Mouse (Mus musculus): Measurements from ENCODE around the gene Actb. TPM values are rescaled to one million over a fixed set of nuclear protein-coding genes. Genes with fewer than 3 reads are reported as not detected.

Gene Actb
- polyA plus RNA-seq, 1 experiment, result 2,590 TPM

DNA sequence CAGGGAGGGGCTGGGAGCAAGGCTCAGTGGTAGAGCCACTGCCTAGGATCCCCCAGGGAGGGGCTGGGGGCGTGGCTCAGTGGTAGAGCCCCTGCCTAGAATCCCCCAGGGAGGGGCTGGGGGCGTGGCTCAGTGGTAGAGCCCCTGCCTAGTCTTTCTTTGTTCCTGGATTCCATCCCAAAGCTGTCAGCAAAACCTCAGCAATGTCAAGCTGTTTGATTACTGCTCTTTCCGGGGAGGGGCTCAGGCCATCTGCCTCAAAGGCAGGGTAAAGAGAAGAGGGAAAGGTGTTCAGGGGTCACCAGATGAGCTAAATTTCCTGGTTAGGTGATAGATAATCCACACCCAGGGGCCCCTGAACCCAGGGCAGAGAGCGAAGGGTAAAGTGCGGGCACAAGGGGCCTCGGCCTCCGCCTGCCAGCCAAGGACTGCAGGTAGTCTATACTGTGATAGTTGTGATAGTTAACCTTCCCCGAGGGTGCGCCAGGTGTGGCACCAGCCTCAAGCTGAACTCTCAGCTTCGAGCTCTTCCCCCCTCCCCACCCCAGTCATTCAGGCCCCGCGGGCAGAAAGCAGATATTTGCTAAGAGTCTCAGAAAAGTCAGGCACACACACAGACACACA is 17.9 kb upstream of the Actb start:
- H3K4me1 ChIP-seq (ENCODE audit: control insufficient read depth, insufficient read depth, low read length), result no peaks in the 10 kb centered on the region
- H3K27ac ChIP-seq (ENCODE audit: insufficient read depth, low read length), result no peak overlapping the region
- TF ChIP-seq CTCF (IDR thresholded peaks at IDR 0.05; ENCODE audit: extremely low read depth, insufficient read depth, low read length) (no peak), POLR2A (IDR thresholded peaks at IDR 0.05; ENCODE audit: extremely low read depth, insufficient read depth, low read length) (no peak)
- no peak overlapping the region for H3K4me3 ChIP-seq (ENCODE audit: insufficient read depth, low read length)

DNA sequence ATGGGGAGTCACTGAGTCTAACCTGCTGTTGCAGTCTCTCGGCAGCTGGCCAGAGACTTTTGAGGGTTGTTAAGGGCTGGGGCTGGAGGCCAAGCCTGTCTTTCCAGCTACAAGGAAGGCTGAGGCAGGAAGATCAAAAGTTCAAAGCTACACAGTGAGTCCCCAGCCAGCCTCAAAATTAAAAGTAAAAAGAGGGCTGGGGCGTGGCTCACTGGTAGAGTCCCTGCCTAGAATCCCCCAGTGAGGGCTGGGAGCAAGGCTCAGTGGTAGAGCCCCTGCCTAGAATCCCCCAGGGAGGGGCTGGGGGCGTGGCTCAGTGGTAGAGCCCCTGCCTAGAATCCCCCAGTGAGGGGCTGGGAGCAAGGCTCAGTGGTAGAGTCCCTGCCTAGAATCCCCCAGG is 17.2 kb upstream of the Actb start:
- TF ChIP-seq POLR2A (IDR thresholded peaks at IDR 0.05; ENCODE audit: extremely low read depth, insufficient read depth, low read length), result no peak
- TF ChIP-seq CTCF (IDR thresholded peaks at IDR 0.05; ENCODE audit: extremely low read depth, insufficient read depth, low read length), result no peak
- Histone ChIP-seq H3K4me3 (ENCODE audit: insufficient read depth, low read length) (no peak overlapping the region), H3K27ac (ENCODE audit: insufficient read depth, low read length) (no peak overlapping the region), H3K4me1 (ENCODE audit: control insufficient read depth, insufficient read depth, low read length) (no peaks in the 10 kb centered on the region)

DNA sequence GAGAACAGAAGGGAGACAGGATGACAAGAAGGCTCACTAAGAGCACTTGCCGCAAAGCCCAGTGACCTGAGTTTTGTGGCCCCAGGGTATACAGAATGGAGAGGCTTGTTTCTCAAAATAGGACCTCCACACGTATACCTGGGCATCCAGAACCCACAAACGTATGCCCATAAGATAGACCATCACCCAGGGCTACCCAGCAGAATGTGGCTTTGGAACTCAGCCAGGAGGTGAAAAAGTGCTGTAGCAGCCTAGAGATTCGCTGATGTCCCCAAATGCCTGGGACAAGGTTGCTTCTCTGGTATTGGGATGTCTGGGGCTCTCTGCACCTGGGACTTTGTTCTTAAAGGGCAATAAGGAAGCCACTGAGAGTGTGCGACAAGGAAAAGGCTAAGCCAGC is 15.7 kb upstream of the Actb start:
- no peaks in the 10 kb centered on the region for H3K4me1 ChIP-seq (ENCODE audit: control insufficient read depth, insufficient read depth, low read length)
- TF ChIP-seq POLR2A (IDR thresholded peaks at IDR 0.05; ENCODE audit: extremely low read depth, insufficient read depth, low read length) (no peak), CTCF (IDR thresholded peaks at IDR 0.05; ENCODE audit: extremely low read depth, insufficient read depth, low read length) (no peak)
- H3K4me3 ChIP-seq (ENCODE audit: insufficient read depth, low read length), result no peak overlapping the region
- H3K27ac ChIP-seq (ENCODE audit: insufficient read depth, low read length), result no peak overlapping the region

DNA sequence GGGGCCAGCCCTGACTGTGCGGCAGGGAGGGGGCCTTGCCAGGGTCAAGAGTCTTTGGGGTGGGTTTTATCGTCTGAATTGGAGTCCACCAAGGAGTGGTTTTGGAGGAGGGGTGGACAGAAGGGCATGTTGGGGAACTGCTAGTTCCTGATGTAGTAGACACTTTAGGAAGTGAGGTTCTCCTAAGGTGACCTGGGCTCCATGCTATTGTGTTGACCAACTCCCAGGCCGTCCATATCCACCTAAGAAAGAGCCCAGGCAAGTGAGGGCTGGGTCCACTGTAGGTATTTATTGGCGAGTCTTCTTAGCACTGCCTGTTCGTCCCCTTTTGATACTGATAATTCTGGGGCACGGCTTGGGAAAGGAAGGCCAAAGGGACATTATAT is 14.5 kb upstream of the Actb start:
- H3K27ac ChIP-seq (ENCODE audit: insufficient read depth, low read length), result no peak overlapping the region
- H3K4me3 ChIP-seq (ENCODE audit: insufficient read depth, low read length), result no peak overlapping the region
- no peak for TF ChIP-seq CTCF (IDR thresholded peaks at IDR 0.05; ENCODE audit: extremely low read depth, insufficient read depth, low read length)
- TF ChIP-seq POLR2A (IDR thresholded peaks at IDR 0.05; ENCODE audit: extremely low read depth, insufficient read depth, low read length), result no peak
- no peaks in the 10 kb centered on the region for H3K4me1 ChIP-seq (ENCODE audit: control insufficient read depth, insufficient read depth, low read length)

DNA sequence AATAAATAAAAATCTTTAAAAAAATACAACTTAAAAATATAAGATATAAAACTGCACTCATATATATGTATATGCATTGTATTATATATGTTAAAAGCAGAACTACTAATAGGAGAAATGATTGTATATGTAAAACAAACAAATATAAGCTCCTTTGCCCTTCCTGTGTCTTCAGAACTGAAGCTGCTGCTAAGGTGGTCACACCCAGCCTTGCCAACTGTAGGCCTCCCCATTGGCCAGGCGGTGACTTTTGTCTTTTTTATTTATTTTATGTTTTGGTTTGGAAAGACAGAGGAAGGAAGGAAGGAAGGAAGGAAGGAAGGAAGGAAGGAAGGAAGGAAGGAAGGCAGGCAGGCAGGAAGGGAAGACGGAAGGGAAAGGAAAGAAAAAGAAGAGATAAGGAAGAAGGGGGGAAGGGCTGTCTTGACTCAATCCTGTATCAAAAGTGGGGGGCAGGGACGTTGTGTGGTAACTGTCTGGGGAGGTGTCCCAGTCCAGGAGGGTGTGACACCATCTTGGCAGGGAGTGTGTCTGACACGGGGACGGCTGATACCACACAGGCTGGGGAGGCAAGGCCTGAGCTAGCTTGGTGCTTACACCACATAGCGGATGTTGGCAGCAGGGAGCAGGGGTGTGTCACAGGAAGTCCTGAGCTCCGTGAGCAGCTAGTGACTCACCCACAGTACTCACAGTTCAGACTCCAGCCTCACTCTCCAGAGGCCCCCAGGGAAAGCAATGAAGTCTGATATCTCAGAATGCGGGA is 13.9 kb upstream of the Actb start:
- Histone ChIP-seq H3K4me3 (ENCODE audit: insufficient read depth, low read length) (no peak overlapping the region), H3K4me1 (ENCODE audit: control insufficient read depth, insufficient read depth, low read length) (no peaks in the 10 kb centered on the region), H3K27ac (ENCODE audit: insufficient read depth, low read length) (no peak overlapping the region)
- TF ChIP-seq CTCF (IDR thresholded peaks at IDR 0.05; ENCODE audit: extremely low read depth, insufficient read depth, low read length), result no peak
- no peak for TF ChIP-seq POLR2A (IDR thresholded peaks at IDR 0.05; ENCODE audit: extremely low read depth, insufficient read depth, low read length)

DNA sequence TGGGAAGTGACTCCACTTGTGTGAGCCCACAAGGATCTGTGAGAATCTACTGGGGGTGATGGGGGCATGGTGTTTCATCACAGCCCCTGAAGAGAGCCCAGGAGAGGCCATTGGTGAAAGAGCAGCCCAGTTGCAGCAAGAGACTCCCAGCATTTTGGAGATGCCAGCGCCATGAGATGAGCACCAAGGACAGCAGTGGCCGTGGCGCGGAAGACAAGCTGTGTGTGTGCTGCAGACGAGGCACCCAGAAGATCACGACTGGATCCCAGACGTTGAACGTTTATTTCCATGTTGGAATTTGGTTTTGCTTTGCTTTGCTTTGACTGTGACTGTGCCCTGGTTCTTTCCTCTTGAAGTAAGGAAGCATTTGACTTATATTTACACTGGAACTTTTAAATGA is 10.8 kb upstream of the Actb start:
- no peak overlapping the region for H3K27ac ChIP-seq (ENCODE audit: insufficient read depth, low read length)

DNA sequence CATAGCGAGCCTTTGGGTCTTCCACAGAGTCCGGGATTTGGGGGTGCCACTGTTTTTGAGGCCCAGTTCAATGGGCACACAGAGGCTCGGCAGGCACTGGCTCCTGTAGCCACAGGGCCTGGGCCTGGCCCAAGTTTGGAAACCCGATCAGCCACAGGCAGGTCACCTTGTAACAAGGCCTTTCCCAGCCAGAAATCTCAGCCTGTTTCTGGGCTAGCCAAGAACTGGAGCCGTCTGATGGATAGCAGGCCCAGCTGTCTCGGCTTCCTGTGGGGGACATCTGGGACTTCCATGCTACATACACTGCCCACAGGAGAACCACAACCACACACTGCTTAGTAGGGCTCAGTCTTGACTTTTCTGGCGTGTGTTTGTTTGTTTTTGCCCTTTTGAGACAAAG is 10.0 kb upstream of the Actb start:
- no peak overlapping the region for H3K4me3 ChIP-seq (ENCODE audit: insufficient read depth, low read length)
- no peak for TF ChIP-seq POLR2A (IDR thresholded peaks at IDR 0.05; ENCODE audit: extremely low read depth, insufficient read depth, low read length)
- TF ChIP-seq CTCF (IDR thresholded peaks at IDR 0.05; ENCODE audit: extremely low read depth, insufficient read depth, low read length), result no peak
- H3K4me1 ChIP-seq (ENCODE audit: control insufficient read depth, insufficient read depth, low read length), result no peaks in the 10 kb centered on the region
- H3K27ac ChIP-seq (ENCODE audit: insufficient read depth, low read length), result no peak overlapping the region

More for the DNA sequence above, 10.8 kb upstream of the Actb start:
- Histone ChIP-seq H3K4me3 (ENCODE audit: insufficient read depth, low read length) (no peak overlapping the region), H3K4me1 (ENCODE audit: control insufficient read depth, insufficient read depth, low read length) (no peaks in the 10 kb centered on the region)
- TF ChIP-seq CTCF (IDR thresholded peaks at IDR 0.05; ENCODE audit: extremely low read depth, insufficient read depth, low read length), result no peak
- TF ChIP-seq POLR2A (IDR thresholded peaks at IDR 0.05; ENCODE audit: extremely low read depth, insufficient read depth, low read length), result no peak

DNA sequence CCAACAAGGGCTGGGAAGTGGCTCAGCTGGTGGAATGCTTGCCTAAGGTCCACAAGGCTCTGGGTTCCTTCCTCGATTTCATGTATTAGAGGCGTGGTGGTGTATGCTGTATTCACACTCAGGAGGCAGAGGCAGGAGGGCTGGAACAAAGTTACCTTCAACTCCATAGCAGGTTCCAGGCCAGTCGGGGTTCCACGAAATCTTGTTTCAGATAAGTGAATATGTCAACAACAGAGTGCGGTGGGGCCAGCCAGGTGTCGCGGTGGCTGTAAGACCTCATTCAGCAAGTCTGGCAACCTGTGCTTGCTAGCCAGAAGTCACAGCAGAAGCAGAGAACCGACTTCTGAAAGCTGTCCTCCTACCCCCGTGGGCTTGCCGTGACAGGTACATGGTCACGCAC is 8.7 kb upstream of the Actb start:
- Histone ChIP-seq H3K4me3 (ENCODE audit: insufficient read depth, low read length) (no peak overlapping the region), H3K27ac (ENCODE audit: insufficient read depth, low read length) (no peak overlapping the region), H3K4me1 (ENCODE audit: control insufficient read depth, insufficient read depth, low read length) (no peaks in the 10 kb centered on the region)
- TF ChIP-seq POLR2A (IDR thresholded peaks at IDR 0.05; ENCODE audit: extremely low read depth, insufficient read depth, low read length) (no peak), CTCF (IDR thresholded peaks at IDR 0.05; ENCODE audit: extremely low read depth, insufficient read depth, low read length) (no peak)

DNA sequence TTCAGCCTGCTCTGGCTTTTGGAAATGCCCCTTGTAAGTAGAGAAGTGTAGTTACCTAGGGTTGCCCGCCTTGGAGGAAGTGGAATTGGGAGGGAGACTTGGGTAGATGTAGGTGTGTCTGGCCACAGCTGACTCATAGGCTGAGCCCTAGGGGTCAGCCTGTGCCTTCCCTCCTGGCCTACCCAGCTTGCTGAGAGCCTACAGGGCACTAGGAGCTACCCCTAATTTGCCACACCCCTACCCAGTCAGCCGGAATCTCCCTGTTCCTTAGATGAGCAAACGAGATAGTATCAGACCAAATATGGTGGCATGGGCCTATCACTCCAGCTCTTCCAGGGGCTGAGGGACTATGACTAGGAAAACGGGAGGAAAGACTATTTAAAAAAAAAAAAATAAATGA is 6.2 kb upstream of the Actb start:
- Histone ChIP-seq H3K27ac (ENCODE audit: insufficient read depth, low read length) (no peak overlapping the region), H3K4me3 (ENCODE audit: insufficient read depth, low read length) (no peak overlapping the region), H3K4me1 (ENCODE audit: control insufficient read depth, insufficient read depth, low read length) (peaks cover under 1% of the 10 kb centered on the region; the same call in 1 of the 2 replicates)
- TF ChIP-seq POLR2A (IDR thresholded peaks at IDR 0.05; ENCODE audit: extremely low read depth, insufficient read depth, low read length), result no peak
- TF ChIP-seq CTCF (IDR thresholded peaks at IDR 0.05; ENCODE audit: extremely low read depth, insufficient read depth, low read length), result no peak

DNA sequence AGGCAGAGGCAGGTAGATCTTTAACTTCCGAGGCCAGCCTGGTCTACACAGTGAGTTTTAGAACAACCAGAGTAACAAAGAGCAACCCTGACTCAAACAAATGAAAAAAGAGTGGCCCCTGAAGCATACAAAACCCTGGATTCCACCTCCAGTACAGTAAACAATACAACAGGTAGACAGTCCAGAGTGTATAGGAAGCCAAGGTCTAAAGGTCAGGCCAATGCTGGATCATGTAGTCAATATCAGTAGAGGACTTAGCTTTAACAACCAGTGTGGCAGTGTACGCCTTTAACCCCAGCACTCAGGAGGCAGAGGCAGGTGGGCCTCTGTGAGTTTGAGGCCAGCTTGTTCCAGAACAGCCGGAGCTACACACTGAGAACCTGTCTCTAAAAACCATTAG is 5.8 kb upstream of the Actb start:
- Histone ChIP-seq H3K4me3 (ENCODE audit: insufficient read depth, low read length) (no peak overlapping the region), H3K4me1 (ENCODE audit: control insufficient read depth, insufficient read depth, low read length) (peaks cover 3% of the 10 kb centered on the region; the same call in 1 of the 2 replicates), H3K27ac (ENCODE audit: insufficient read depth, low read length) (no peak overlapping the region)
- TF ChIP-seq POLR2A (IDR thresholded peaks at IDR 0.05; ENCODE audit: extremely low read depth, insufficient read depth, low read length) (no peak), CTCF (IDR thresholded peaks at IDR 0.05; ENCODE audit: extremely low read depth, insufficient read depth, low read length) (no peak)

Data from cortical plate, adult 2 months (tissue).